Mouse (Mus musculus) testis, adult 2 months (tissue): ENCODE measurements around the gene Gm7247. TPM values are rescaled to one million over a fixed set of nuclear protein-coding genes. Genes with fewer than 3 reads are reported as not detected.
"Not testable (repeated sequence)": the region's sequence is repeated elsewhere in the genome, so short reads cannot be mapped to it uniquely, and the experiment has no call there.

Experiments used
- H3K27ac ChIP-seq: fragments of 200-500 bp; 2 replicates; pipeline ENCODE4 v1.5.1; 2012; ENCODE audit warnings: low read depth, low read length; ENCODE audit not compliant: control insufficient read depth, insufficient read depth
- H3K27me3 ChIP-seq: fragments of 200-500 bp; 2 replicates; pipeline ENCODE4 v1.6.1; 2012; ENCODE audit warnings: mild to moderate bottlenecking, low read length, moderate library complexity; ENCODE audit not compliant: control insufficient read depth, insufficient read depth
- H3K36me3 ChIP-seq: fragments of 200-500 bp; 2 replicates; pipeline ENCODE4 v1.6.1; 2012; ENCODE audit warnings: mild to moderate bottlenecking, low read length; ENCODE audit not compliant: control insufficient read depth, insufficient read depth
- H3K4me1 ChIP-seq: fragments of 200-500 bp; 2 replicates; pipeline ENCODE4 v1.6.1; 2012; ENCODE audit warnings: low read length; ENCODE audit not compliant: control insufficient read depth, insufficient read depth
- H3K4me3 ChIP-seq: fragments of 200-500 bp; 2 replicates; pipeline ENCODE4 v1.5.1; 2012; ENCODE audit warnings: low read depth, mild to moderate bottlenecking, low read length, moderate library complexity, mixed read lengths; ENCODE audit not compliant: control insufficient read depth
- CTCF ChIP-seq: fragments of 200-500 bp; IDR thresholded peaks from 2 replicates; pipeline ENCODE4 v1.5.1; 2012; ENCODE audit warnings: low read depth, mild to moderate bottlenecking, inconsistent platforms, low read length, moderate library complexity; ENCODE audit not compliant: control insufficient read depth, insufficient read depth, insufficient replicate concordance
- POLR2A ChIP-seq: fragments of 200-500 bp; IDR thresholded peaks from 2 replicates; pipeline ENCODE4 v1.6.1; 2012; ENCODE audit warnings: low read depth, mild to moderate bottlenecking, inconsistent platforms, low read length, moderate library complexity; ENCODE audit not compliant: control insufficient read depth
- polyA plus RNA-seq: library from polyadenylated mRNA; depleted of rRNA; stranded (reverse); fragments of >200 nt; gene quantifications from 2 replicates; pipeline ENCODE4 v1.2.3, GENCODE M21; 2012

Gm7247 gene
- polyA plus RNA-seq, 1 experiment = not detected

GRCm38 (mm10) chr14:51482051-51482715 lies 120.6 kb downstream of the Gm7247 start:
- Histone ChIP-seq H3K27me3 (no peaks in the 10 kb centered on the region), H3K27ac (no peak overlapping the region)
- TF ChIP-seq POLR2A (no peak), CTCF (no peak)

GRCm38 (mm10) chr14:51482971-51483381 lies 121.4 kb downstream of the Gm7247 start:
- not testable (repeated sequence) for H3K27ac ChIP-seq, H3K4me3 ChIP-seq, H3K27me3 ChIP-seq, H3K4me1 ChIP-seq, H3K36me3 ChIP-seq

More at GRCm38 (mm10) chr14:51482051-51482715, 120.6 kb downstream of the Gm7247 start:
- no peak overlapping the region for H3K4me3 ChIP-seq
- H3K36me3 ChIP-seq = no peaks in the 10 kb centered on the region
- no peaks in the 10 kb centered on the region; the same call in 1 of the 2 replicates for H3K4me1 ChIP-seq

- H3K27me3 ChIP-seq = no peaks in the 10 kb centered on the region
- H3K27ac ChIP-seq = no peak overlapping the region
- H3K4me1 ChIP-seq = no peaks in the 10 kb centered on the region; the same call in 1 of the 2 replicates
- H3K36me3 ChIP-seq = no peaks in the 10 kb centered on the region
- no peak overlapping the region for H3K4me3 ChIP-seq
- TF ChIP-seq CTCF = no peak
- TF ChIP-seq POLR2A = no peak
Measured at GRCm38 (mm10) chr14:51483671-51484070, 122.1 kb downstream of the Gm7247 start.

- Histone ChIP-seq H3K4me3 (no peak overlapping the region), H3K27me3 (no peaks in the 10 kb centered on the region), H3K4me1 (no peaks in the 10 kb centered on the region; the same call in 1 of the 2 replicates), H3K27ac (no peak overlapping the region), H3K36me3 (no peaks in the 10 kb centered on the region)
- TF ChIP-seq CTCF (no peak), POLR2A (no peak)
Measured at GRCm38 (mm10) chr14:51486111-51486510, 124.6 kb downstream of the Gm7247 start.

GRCm38 (mm10) chr14:51495781-51496180 lies 134.2 kb downstream of the Gm7247 start:
- TF ChIP-seq POLR2A (no peak), CTCF (no peak)
- no peaks in the 10 kb centered on the region for H3K36me3 ChIP-seq

GRCm38 (mm10) chr14:51496955-51497354 lies 135.4 kb downstream of the Gm7247 start:
- no peaks in the 10 kb centered on the region for H3K4me1 ChIP-seq
- H3K27me3 ChIP-seq = no peaks in the 10 kb centered on the region
- H3K27ac ChIP-seq = no peak overlapping the region
- H3K4me3 ChIP-seq = no peak overlapping the region
- no peak for TF ChIP-seq CTCF
- TF ChIP-seq POLR2A = no peak
- no peaks in the 10 kb centered on the region for H3K36me3 ChIP-seq

More at GRCm38 (mm10) chr14:51495781-51496180, 134.2 kb downstream of the Gm7247 start:
- Histone ChIP-seq H3K4me1 (no peaks in the 10 kb centered on the region), H3K27me3 (no peaks in the 10 kb centered on the region), H3K4me3 (no peak overlapping the region), H3K27ac (no peak overlapping the region)

GRCm38 (mm10) chr14:51497958-51498357 lies 136.4 kb downstream of the Gm7247 start:
- Histone ChIP-seq H3K4me1 (no peaks in the 10 kb centered on the region), H3K36me3 (no peaks in the 10 kb centered on the region), H3K4me3 (no peak overlapping the region), H3K27ac (no peak overlapping the region), H3K27me3 (no peaks in the 10 kb centered on the region)
- TF ChIP-seq POLR2A (no peak), CTCF (no peak)

GRCm38 (mm10) chr14:51499707-51500275 lies 138.2 kb downstream of the Gm7247 start:
- H3K27me3 ChIP-seq = no peaks in the 10 kb centered on the region
- no peak for TF ChIP-seq POLR2A
- TF ChIP-seq CTCF = no peak
- no peaks in the 10 kb centered on the region for H3K36me3 ChIP-seq
- no peak overlapping the region for H3K27ac ChIP-seq
- H3K4me3 ChIP-seq = no peak overlapping the region
- no peaks in the 10 kb centered on the region for H3K4me1 ChIP-seq
